Comparison of ENCODE assay signal across 9 mouse cellular contexts in the genomic region with DNA sequence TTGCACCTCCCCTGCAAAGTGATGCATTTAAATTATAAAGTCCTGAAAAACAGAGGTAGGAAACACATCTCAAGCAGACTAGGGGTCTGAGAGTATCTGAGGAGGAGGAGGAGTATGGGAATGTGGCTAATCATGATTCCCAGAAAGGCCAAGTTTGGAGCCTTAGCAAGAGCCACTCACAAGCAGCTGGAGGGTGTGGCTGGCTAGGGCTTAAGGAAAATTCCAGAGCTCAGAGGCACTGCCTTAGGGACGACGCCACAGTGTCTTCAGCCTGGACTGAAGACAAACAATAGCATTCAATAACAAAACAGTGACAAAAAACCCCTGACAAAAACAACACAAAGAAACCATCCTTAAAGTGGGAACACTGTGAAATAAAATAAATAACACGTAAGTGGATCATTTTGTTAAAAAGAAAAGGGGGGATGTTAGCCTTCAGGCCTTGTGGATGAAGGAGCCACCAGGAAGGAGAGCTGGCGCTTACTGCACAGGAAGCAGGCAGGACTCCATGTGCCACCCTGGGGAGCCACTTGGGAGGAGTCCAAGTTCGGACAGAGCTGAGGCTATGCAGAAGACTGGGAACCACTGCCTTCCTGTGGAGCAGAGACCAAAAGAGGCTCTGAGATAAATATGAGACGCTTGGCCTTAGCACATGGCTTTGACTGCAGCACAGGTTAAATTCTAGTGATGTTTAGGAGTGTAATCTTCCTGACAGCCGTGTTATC. TPM values are rescaled to one million over a fixed set of nuclear protein-coding genes. Genes with fewer than 3 reads are reported as not detected.
DNase-seq lines count a peak whose midpoint lies in the region; ATAC-seq lines count a peak whose summit lies in the region.
"Had no signal": no experiment of that assay in that cellular context is flagged by ENCODE, and none has a peak within 500 bp of the region (broad histone marks: within the 10 kb centered on the region; RNA-seq: fewer than 3 reads in every experiment).

No protein-coding gene starts in this region.

- no peaks in the 10 kb centered on the region for H3K27me3 ChIP-seq in forebrain, embryonic 12.5 days

- H3K27ac ChIP-seq in forebrain, embryonic 12.5 days, result no peak overlapping the region
- H3K27ac ChIP-seq: limb, embryonic 10.5 days had no signal

- no peaks in the 10 kb centered on the region for H3K4me1 ChIP-seq in forebrain, embryonic 12.5 days

- no peaks in the 10 kb centered on the region for H3K9me3 ChIP-seq in forebrain, embryonic 12.5 days
- H3K9me3 ChIP-seq: limb, embryonic 10.5 days had no signal

- H3K9ac ChIP-seq in forebrain, embryonic 12.5 days, result no peak overlapping the region

- peak; percentile 28 to 57 for DNase-seq in cerebellum, postnatal 10 days
- DNase-seq in cerebellum, adult 8-10 months, result no peak
- peak; percentile 5 for DNase-seq in right cerebral cortex, postnatal 14 days
- no peak for DNase-seq in right cerebral cortex, postnatal 25 days
- peak; percentile 40 for DNase-seq in kidney, adult 9 months
- peak; percentile 54 for DNase-seq in testis, postnatal 10 days (ENCODE audit: low spot score)

- H3K4me3 ChIP-seq in forebrain, embryonic 12.5 days (replicated peaks), result no peak overlapping the region
- H3K4me3 ChIP-seq: limb, embryonic 10.5 days had no signal

- WGBS in forebrain, embryonic 12.5 days, result 73% methylated on average over 7 of the region's 7 CpGs

- ATAC-seq in activated CD4-positive, CD25-positive, alpha-beta regulatory T cell, adult 4 months, result no peak
- no peak for ATAC-seq in forebrain, embryonic 12.5 days (ENCODE audit: low FRiP score)

- H3K36me3 ChIP-seq in forebrain, embryonic 12.5 days (replicated peaks), result no peaks in the 10 kb centered on the region
- H3K36me3 ChIP-seq: limb, embryonic 10.5 days had no signal

- no peak overlapping the region for H3K4me2 ChIP-seq in forebrain, embryonic 12.5 days

RNA-seq across cellular contexts. Expression of gene Serpine2, which starts 56.6 kb away (rescaled TPM):
- 1 to 10 TPM; 1.5 to 3.1 TPM for polyA plus RNA-seq in activated CD4-positive, CD25-positive, alpha-beta regulatory T cell, adult 4 months (2017; shearing (Covaris generic))
- polyA plus RNA-seq in forebrain, embryonic 12.5 days (2016; fragmentation: Nextera tagmentation; extraction: Ambion mirVana), result 42.5 and 43.8 TPM in 2 replicates

Comparison
In these comparisons a context has a peak if more than half of its experiments do, and no peak if none do; other contexts are left out.
1. DNase-seq: peak in cerebellum, postnatal 10 days (2 of 2), right cerebral cortex, postnatal 14 days (single experiment), kidney, adult 9 months (single experiment) and testis, postnatal 10 days (single experiment); none in cerebellum, adult 8-10 months (single experiment) and right cerebral cortex, postnatal 25 days (single experiment).
2. RNA of gene Serpine2, which starts 56.6 kb away (polyA plus RNA-seq): 42.5 to 43.8 TPM in forebrain, embryonic 12.5 days; 1.5 to 3.1 TPM in activated CD4-positive, CD25-positive, alpha-beta regulatory T cell, adult 4 months; every median in the first group is over 10 times any median in the second.